Mouse (Mus musculus) hindbrain, embryonic 11.5 days (tissue): ENCODE measurements around the gene Hist1h2bj. TPM values are rescaled to one million over a fixed set of nuclear protein-coding genes. Genes with fewer than 3 reads are reported as not detected.
"Not testable (repeated sequence)": the region's sequence is repeated elsewhere in the genome, so short reads cannot be mapped to it uniquely, and the experiment has no call there.

Experiments used
- ATAC-seq: fragments of 200-750 bp; cut with Nextera tagmentation; 2 replicates; pipeline ENCODE4 v1.8.0; 2017; ENCODE audit warnings: mild to moderate bottlenecking, moderate TSS enrichment, moderate library complexity; ENCODE audit not compliant: low FRiP score
- DNase-seq: peaks from one replicate; pipeline ENCODE4 v3.0.0-alpha.2; 2015; ENCODE audit warnings: low spot score
- H3K27ac ChIP-seq: fragments of 300-500 bp; sonication (generic); 2 replicates; pipeline ENCODE4 v1.5.1; 2014; ENCODE audit warnings: mild to moderate bottlenecking, low read depth, low read length
- H3K27me3 ChIP-seq: fragments of 300-500 bp; sonication (generic); 2 replicates; pipeline ENCODE4 v1.6.1; 2014; ENCODE audit warnings: mild to moderate bottlenecking, low read length, moderate library complexity, mixed read lengths; ENCODE audit not compliant: control insufficient read depth, insufficient read depth
- H3K36me3 ChIP-seq: fragments of 300-500 bp; sonication (generic); 2 replicates; pipeline ENCODE4 v1.6.1; 2014; ENCODE audit warnings: mild to moderate bottlenecking, low read length, moderate library complexity, mixed read lengths; ENCODE audit not compliant: control insufficient read depth, insufficient read depth
- H3K4me1 ChIP-seq: fragments of 300-500 bp; sonication (generic); replicated peaks from 2 replicates; pipeline ENCODE4 v1.6.1; 2014; ENCODE audit warnings: low read length, mixed read lengths; ENCODE audit not compliant: control insufficient read depth, insufficient read depth
- H3K4me2 ChIP-seq: fragments of 300-500 bp; sonication (generic); replicated peaks from 2 replicates; pipeline ENCODE4 v1.6.1; 2014; ENCODE audit warnings: mild to moderate bottlenecking, low read depth, low read length
- H3K4me3 ChIP-seq: fragments of 300-500 bp; sonication (generic); 2 replicates; pipeline ENCODE4 v1.5.1; 2014; ENCODE audit warnings: low read depth, low read length
- H3K9ac ChIP-seq: fragments of 300-500 bp; sonication (generic); 2 replicates; pipeline ENCODE4 v1.6.1; 2014; ENCODE audit warnings: low read depth, low read length
- H3K9me3 ChIP-seq: fragments of 300-500 bp; sonication (generic); 2 replicates; pipeline ENCODE4 v1.6.1; 2016; ENCODE audit warnings: low read length; ENCODE audit not compliant: control insufficient read depth
- WGBS: fragments of 180-500 bp; shearing (Covaris S2); extraction: QIAGEN DNeasy Blood & Tissue Kit; methylation state at CpG from one replicate; pipeline ENCODE4 v1.1.7; 2014; 5-methylcytosine and 5-hydroxymethylcytosine counted together
- polyA plus RNA-seq: library from polyadenylated mRNA; unstranded; fragments of >200 nt; fragmentation: Nextera tagmentation; extraction: Ambion mirVana; gene quantifications from 2 replicates; pipeline ENCODE4 v1.2.1, GENCODE M21; 2014

Hist1h2bj gene
- polyA plus RNA-seq: 14.0 and 15.2 TPM in 2 replicates

- peak within 1 kb of the TSS; percentile 28 for H3K9ac ChIP-seq
- DNase-seq (peak; percentile 94), ATAC-seq (peak; percentile 93)
- not testable (repeated sequence) for H3K4me1 ChIP-seq, H3K9me3 ChIP-seq, H3K36me3 ChIP-seq, H3K27me3 ChIP-seq
- H3K27ac ChIP-seq: peak within 1 kb of the TSS; percentile 91
- H3K4me3 ChIP-seq: peak within 1 kb of the TSS; percentile 35
- H3K4me2 ChIP-seq: peak within 1 kb of the TSS; percentile 70
- WGBS: under 1% methylated on average over 34 of the region's 80 CpGs
These were observed at the start of gene Hist1h2bj, which contains the start of gene Hist1h2ag for GRCm38 (mm10) chr13:22042568-22043502. Hist1h2bj (plus strand) TSS chr13:22043214. Hist1h2ag (minus strand) TSS chr13:22042944.

GRCm38 (mm10) chr13:21993957-21994738 is 48.9 kb upstream of the Hist1h2bj start:
- H3K27me3 ChIP-seq: peaks cover 41% of the 10 kb centered on the region
- peak; percentile 72 for DNase-seq
- no peak overlapping the region for H3K9ac ChIP-seq
- H3K9me3 ChIP-seq: no peaks in the 10 kb centered on the region
- H3K27ac ChIP-seq: no peak overlapping the region
- peaks cover 2% of the 10 kb centered on the region; the same call in 1 of the 2 replicates for H3K4me1 ChIP-seq
- ATAC-seq: no peak
- no peak overlapping the region for H3K4me2 ChIP-seq
- no peaks in the 10 kb centered on the region for H3K36me3 ChIP-seq
- under 1% methylated on average over 22 of the region's 22 CpGs for WGBS
- no peak overlapping the region for H3K4me3 ChIP-seq

- no peaks in the 10 kb centered on the region for H3K36me3 ChIP-seq
- no peaks in the 10 kb centered on the region for H3K9me3 ChIP-seq
- ATAC-seq: no peak
- peaks cover 2% of the 10 kb centered on the region; the same call in 1 of the 2 replicates for H3K4me1 ChIP-seq
- H3K27ac ChIP-seq: no peak overlapping the region
- no peak for DNase-seq
- peak overlapping the region; percentile 26 for H3K4me3 ChIP-seq
- 5% methylated on average over 8 of the region's 8 CpGs for WGBS
- peaks cover 47% of the 10 kb centered on the region for H3K27me3 ChIP-seq
- no peak overlapping the region for H3K9ac ChIP-seq
- peak overlapping the region; percentile 57 for H3K4me2 ChIP-seq
These were observed 48.1 kb upstream of the Hist1h2bj start for GRCm38 (mm10) chr13:21994896-21995295.

GRCm38 (mm10) chr13:21995331-21995914 is 47.6 kb upstream of the Hist1h2bj start:
- ATAC-seq (peak; percentile 51; the same call in 1 of the 2 replicates), DNase-seq (peak; percentile 69)
- Histone ChIP-seq H3K9me3 (no peaks in the 10 kb centered on the region), H3K9ac (no peak overlapping the region), H3K27me3 (peaks cover 52% of the 10 kb centered on the region), H3K4me1 (peaks cover 2% of the 10 kb centered on the region; the same call in 1 of the 2 replicates), H3K4me3 (peak overlapping the region; percentile 26), H3K27ac (no peak overlapping the region), H3K4me2 (peak overlapping the region; percentile 57), H3K36me3 (no peaks in the 10 kb centered on the region)
- 1% methylated on average over 21 of the region's 21 CpGs for WGBS

- WGBS: 4% methylated on average over 12 of the region's 12 CpGs
- ATAC-seq: 0 out of 2 replicates have a peak, but pooled peaks have one; percentile 30
These were observed 46.7 kb upstream of the Hist1h2bj start for GRCm38 (mm10) chr13:21996101-21996839.

GRCm38 (mm10) chr13:21996840-21997185 is 46.2 kb upstream of the Hist1h2bj start:
- H3K9ac ChIP-seq: no peak overlapping the region
- ATAC-seq (0 out of 2 replicates have a peak, but pooled peaks have one; percentile 39), DNase-seq (no peak)
- H3K27ac ChIP-seq: no peak overlapping the region
- H3K4me2 ChIP-seq: peak overlapping the region; percentile 41
- peaks cover 2% of the 10 kb centered on the region; the same call in 1 of the 2 replicates for H3K4me1 ChIP-seq
- H3K9me3 ChIP-seq: no peaks in the 10 kb centered on the region
- under 1% methylated on average over 13 of the region's 13 CpGs for WGBS
- no peaks in the 10 kb centered on the region for H3K36me3 ChIP-seq
- H3K4me3 ChIP-seq: peak overlapping the region; percentile 23
- H3K27me3 ChIP-seq: peaks cover 66% of the 10 kb centered on the region

More at GRCm38 (mm10) chr13:21996101-21996839, 46.7 kb upstream of the Hist1h2bj start:
- H3K4me1 ChIP-seq: peaks cover 2% of the 10 kb centered on the region; the same call in 1 of the 2 replicates
- H3K9me3 ChIP-seq: no peaks in the 10 kb centered on the region
- H3K27me3 ChIP-seq: peaks cover 61% of the 10 kb centered on the region
- no peak overlapping the region for H3K9ac ChIP-seq
- peak overlapping the region; percentile 57 for H3K4me2 ChIP-seq
- no peak overlapping the region for H3K27ac ChIP-seq
- DNase-seq: peak; percentile 73
- peak overlapping the region; percentile 26 for H3K4me3 ChIP-seq
- H3K36me3 ChIP-seq: no peaks in the 10 kb centered on the region

GRCm38 (mm10) chr13:21997201-21997820 is 45.7 kb upstream of the Hist1h2bj start:
- ATAC-seq (no peak), DNase-seq (peak; percentile 55)
- H3K36me3 ChIP-seq: no peaks in the 10 kb centered on the region
- peak overlapping the region; percentile 41 for H3K4me2 ChIP-seq
- H3K4me3 ChIP-seq: peak overlapping the region; percentile 23
- WGBS: 1% methylated on average over 21 of the region's 21 CpGs
- H3K27ac ChIP-seq: no peak overlapping the region
- H3K9me3 ChIP-seq: no peaks in the 10 kb centered on the region
- peaks cover 2% of the 10 kb centered on the region; the same call in 1 of the 2 replicates for H3K4me1 ChIP-seq
- peaks cover 71% of the 10 kb centered on the region for H3K27me3 ChIP-seq
- H3K9ac ChIP-seq: no peak overlapping the region
